Comparison of ENCODE assay signal across 8 mouse cellular contexts in the genomic region with DNA sequence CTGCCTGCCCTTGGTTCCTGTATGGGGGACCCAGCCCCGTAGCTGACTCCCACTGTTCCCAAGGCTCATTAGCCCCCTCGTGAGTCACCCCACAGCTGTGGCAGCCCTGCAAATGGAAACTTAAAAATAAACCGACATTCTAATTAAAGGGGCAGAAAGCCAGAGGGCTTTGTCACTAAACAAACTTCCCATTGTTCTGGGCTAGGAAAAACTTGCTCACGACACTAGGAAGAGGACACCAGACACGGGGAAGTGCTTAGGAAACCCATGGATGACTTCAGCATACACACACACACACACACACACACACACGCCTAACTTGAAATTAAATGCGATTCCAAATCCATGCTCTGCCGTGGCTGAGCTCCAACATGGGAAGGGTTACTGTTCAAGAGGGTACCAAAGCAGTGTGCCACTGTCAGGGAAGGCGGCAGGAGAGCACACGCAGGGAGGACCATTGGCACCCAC. TPM values are rescaled to one million over a fixed set of nuclear protein-coding genes. Genes with fewer than 3 reads are reported as not detected.
DNase-seq lines count a peak whose midpoint lies in the region; ATAC-seq lines count a peak whose summit lies in the region.
"Had no signal": no experiment of that assay in that cellular context is flagged by ENCODE, and none has a peak within 500 bp of the region (broad histone marks: within the 10 kb centered on the region; RNA-seq: fewer than 3 reads in every experiment).

No protein-coding gene starts in this region.

- WGBS in embryonic facial prominence, embryonic 12.5 days = 35% methylated on average over 10 of the region's 10 CpGs
- 50% methylated on average over 10 of the region's 10 CpGs for WGBS in heart, embryonic 13.5 days

- H3K27ac ChIP-seq in embryonic facial prominence, embryonic 12.5 days = no peak overlapping the region
- peak overlapping the region; percentile 42; the same call in 1 of the 2 replicates for H3K27ac ChIP-seq in heart, embryonic 13.5 days (replicated peaks)

- peak; percentile 16; the same call in 1 of the 2 replicates for ATAC-seq in embryonic facial prominence, embryonic 12.5 days (ENCODE audit: insufficient number of reproducible peaks, insufficient read depth, low FRiP score, low TSS enrichment)
- ATAC-seq in heart, embryonic 13.5 days (ENCODE audit: extremely low read depth, insufficient number of reproducible peaks, low FRiP score, low TSS enrichment) = no peak

- DNase-seq in kidney, postnatal 10 days = peak; percentile 35
- DNase-seq in kidney, adult 8-10 months = no peak
- peak; percentile 78 for DNase-seq in lung, postnatal 36 days
- DNase-seq in thymus, postnatal 25 days = no peak
- DNase-seq in urinary bladder, postnatal 10 days (ENCODE audit: low spot score) = no peak

- H3K9ac ChIP-seq in embryonic facial prominence, embryonic 12.5 days = no peak overlapping the region
- no peak overlapping the region for H3K9ac ChIP-seq in heart, embryonic 13.5 days

- no peaks in the 10 kb centered on the region; the same call in 1 of the 2 replicates for H3K9me3 ChIP-seq in embryonic facial prominence, embryonic 12.5 days
- H3K9me3 ChIP-seq in heart, embryonic 13.5 days = no peaks in the 10 kb centered on the region

- H3K4me2 ChIP-seq in embryonic facial prominence, embryonic 12.5 days (replicated peaks) = 0 out of 2 replicates have a peak overlapping the region, but pooled peaks have one; percentile 7
- H3K4me2 ChIP-seq in heart, embryonic 13.5 days = no peak overlapping the region

- H3K4me3 ChIP-seq in embryonic facial prominence, embryonic 12.5 days = no peak overlapping the region
- no peak overlapping the region for H3K4me3 ChIP-seq in heart, embryonic 13.5 days

- no peaks in the 10 kb centered on the region for H3K27me3 ChIP-seq in embryonic facial prominence, embryonic 12.5 days
- H3K27me3 ChIP-seq in heart, embryonic 13.5 days (replicated peaks) = no peaks in the 10 kb centered on the region

- peaks cover 9% of the 10 kb centered on the region for H3K36me3 ChIP-seq in embryonic facial prominence, embryonic 12.5 days
- peaks cover 33% of the 10 kb centered on the region for H3K36me3 ChIP-seq in heart, embryonic 13.5 days

- H3K4me1 ChIP-seq in embryonic facial prominence, embryonic 12.5 days = peaks cover 8% of the 10 kb centered on the region; the same call in 1 of the 2 replicates
- peaks cover 19% of the 10 kb centered on the region for H3K4me1 ChIP-seq in heart, embryonic 13.5 days

RNA-seq across cellular contexts. Expression of gene 1700029H14Rik, which starts 52.7 kb away (rescaled TPM):
- not detected in 2 replicates for polyA plus RNA-seq in embryonic facial prominence, embryonic 12.5 days (2016; fragmentation: Nextera tagmentation; extraction: Ambion mirVana)
- polyA plus RNA-seq in heart, embryonic 13.5 days (2015; fragmentation: Nextera tagmentation; extraction: Ambion mirVana) = not detected in 2 replicates
- polyA plus RNA-seq: thymus, postnatal 0 days had no signal

Comparison
In these comparisons a context has a peak if more than half of its experiments do, and no peak if none do; other contexts are left out.
1. DNase-seq: peak in kidney, postnatal 10 days (single experiment) and lung, postnatal 36 days (single experiment); none in kidney, adult 8-10 months (0 of 2), thymus, postnatal 25 days (single experiment) and urinary bladder, postnatal 10 days (single experiment).